Mouse (Mus musculus) left cerebral cortex, adult 9 months (tissue): ENCODE data around the gene Slc19a1.

ENCODE experiments used
- DNase-seq, 2 experiments: peaks; one replicate each; pipeline ENCODE4 v3.0.0; 2022; ENCODE audit warnings: low spot score in 2 of 2

The Slc19a1 gene

GRCm38 (mm10) chr10:77033323-77034025 is 1.4 kb downstream of the Slc19a1 start:
- peak in 1 of 2 experiments; percentile 72 for DNase-seq

GRCm38 (mm10) chr10:77035487-77035886 is 3.4 kb downstream of the Slc19a1 start:
- DNase-seq, result peak in 1 of 2 experiments; percentile 85

- DNase-seq, result no peak
Observed at GRCm38 (mm10) chr10:77038579-77039174, 6.6 kb downstream of the Slc19a1 start.

- DNase-seq, result no peak
Observed at GRCm38 (mm10) chr10:77048196-77048595, 16.2 kb downstream of the Slc19a1 start.

- DNase-seq, result no peak
Observed at GRCm38 (mm10) chr10:77048606-77049005, 16.6 kb downstream of the Slc19a1 start.

- DNase-seq, result no peak
Observed at GRCm38 (mm10) chr10:77056768-77057167, 24.7 kb downstream of the Slc19a1 start.

GRCm38 (mm10) chr10:77061426-77061825 is 29.4 kb downstream of the Slc19a1 start:
- no peak for DNase-seq

- no peak for DNase-seq
Observed at GRCm38 (mm10) chr10:77062393-77063010, 30.5 kb downstream of the Slc19a1 start.

GRCm38 (mm10) chr10:77064239-77064638 is 32.2 kb downstream of the Slc19a1 start:
- no peak for DNase-seq

GRCm38 (mm10) chr10:77064659-77065058 is 32.6 kb downstream of the Slc19a1 start:
- DNase-seq, result no peak

GRCm38 (mm10) chr10:77068469-77068868 is 36.4 kb downstream of the Slc19a1 start:
- no peak for DNase-seq

- DNase-seq, result peak in 1 of 2 experiments; percentile 58
Observed at GRCm38 (mm10) chr10:77070072-77070471, 38.0 kb downstream of the Slc19a1 start.

- DNase-seq, result no peak
Observed at GRCm38 (mm10) chr10:77074276-77074974, 42.4 kb downstream of the Slc19a1 start.

GRCm38 (mm10) chr10:77078456-77078855 is 46.4 kb downstream of the Slc19a1 start:
- no peak for DNase-seq

- DNase-seq, result no peak
Observed at GRCm38 (mm10) chr10:77078961-77079360, 46.9 kb downstream of the Slc19a1 start.

GRCm38 (mm10) chr10:77082453-77082852 is 50.4 kb downstream of the Slc19a1 start:
- DNase-seq, result peak in 1 of 2 experiments; percentile 84

GRCm38 (mm10) chr10:77082921-77083320 is 50.9 kb downstream of the Slc19a1 start:
- no peak for DNase-seq

- no peak for DNase-seq
Observed at GRCm38 (mm10) chr10:77084568-77084967, 52.5 kb downstream of the Slc19a1 start.

GRCm38 (mm10) chr10:77089336-77089735 is 57.3 kb downstream of the Slc19a1 start:
- no peak for DNase-seq

GRCm38 (mm10) chr10:77090063-77090462 is 58.0 kb downstream of the Slc19a1 start:
- no peak for DNase-seq

GRCm38 (mm10) chr10:77091538-77092097 is 59.6 kb downstream of the Slc19a1 start:
- DNase-seq, result no peak

GRCm38 (mm10) chr10:77093817-77094216 is 61.8 kb downstream of the Slc19a1 start:
- peak; percentile 15 to 67 for DNase-seq
